Mouse (Mus musculus): ENCODE results near the gene Dnajc9. TPM values are rescaled to one million over a fixed set of nuclear protein-coding genes. Genes with fewer than 3 reads are reported as not detected.

Gene Dnajc9
- total and polyA plus RNA-seq, 2 experiments from 2014 or later, result 47.8 to 98.7 TPM

DNA sequence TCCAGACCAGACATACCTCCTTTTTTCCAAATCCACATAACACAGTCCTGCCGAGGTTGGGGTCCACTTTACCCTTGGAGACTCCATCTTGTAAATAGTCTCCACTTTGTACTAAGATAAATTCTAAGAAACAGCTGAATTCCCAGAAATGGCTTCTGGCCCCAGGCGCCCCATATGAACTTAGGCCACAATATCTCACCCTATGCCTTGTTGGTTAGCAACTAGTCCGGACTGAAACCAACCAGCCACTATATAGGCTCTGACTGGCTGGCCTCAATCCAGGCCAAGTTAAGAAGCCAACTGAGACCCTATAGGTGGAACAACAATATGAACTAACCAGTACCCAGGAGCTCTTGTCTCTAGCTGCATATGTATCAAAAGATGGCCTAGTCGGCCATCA, 3.6 kb upstream of the Dnajc9 start:
- DNase-seq (ENCODE audit: low spot score), result no peak
- peak overlapping the region; percentile 43 for H3K4me2 ChIP-seq (ENCODE audit: low read depth, low read length, poor library complexity, severe bottlenecking)
- peaks cover 4% of the 10 kb centered on the region; the same call in 1 of the 2 replicates for H3K36me3 ChIP-seq (ENCODE audit: insufficient read depth, low read length)
- TF ChIP-seq CTCF (IDR thresholded peaks at IDR 0.05), result no peak
- ATAC-seq (ENCODE audit: low FRiP score), result no peak
- no peaks in the 10 kb centered on the region for H3K27me3 ChIP-seq (ENCODE audit: insufficient read depth, low read length)
- WGBS, result 88% methylated on average over 3 of the region's 4 CpGs
- no peak overlapping the region for H3K27ac ChIP-seq (ENCODE audit: low read depth, low read length)
- peaks cover 6% of the 10 kb centered on the region for H3K4me1 ChIP-seq (ENCODE audit: insufficient read depth, low read length)
- no peaks in the 10 kb centered on the region for H3K9me3 ChIP-seq (ENCODE audit: low read length)
- no peak overlapping the region for H3K9ac ChIP-seq (replicated peaks; ENCODE audit: low read length, poor library complexity, severe bottlenecking)
- no peak overlapping the region; the same call in 1 of the 2 replicates for H3K4me3 ChIP-seq (ENCODE audit: low read depth, low read length)

DNA sequence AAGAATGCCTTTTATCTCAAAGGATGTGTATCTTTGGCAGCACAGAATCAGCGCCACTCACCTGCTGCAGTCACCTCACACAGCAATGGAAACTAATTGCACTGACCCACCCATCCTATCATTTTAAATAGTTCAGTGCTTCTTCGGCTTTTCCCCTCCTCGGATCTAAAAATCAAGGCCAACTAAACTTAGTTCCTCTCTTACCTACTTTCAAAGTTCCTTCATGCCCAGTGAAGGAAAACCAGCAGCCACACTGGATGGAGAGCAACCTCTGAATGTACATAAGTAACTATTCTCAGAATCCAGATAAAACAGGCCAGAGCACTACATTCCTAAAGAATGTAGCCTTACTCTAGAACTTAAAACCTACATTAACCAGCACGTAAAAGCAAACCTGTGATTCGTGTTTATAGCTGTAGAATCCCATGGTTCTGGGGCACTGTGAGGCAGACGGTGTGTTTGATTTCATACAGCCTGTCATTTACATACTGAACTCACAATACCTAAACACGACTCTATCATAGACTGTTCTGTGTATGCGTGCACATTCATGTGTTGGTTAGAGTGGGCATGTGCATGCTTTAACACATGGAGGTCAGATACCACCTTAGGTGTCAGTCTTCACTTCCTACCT, 853 bp upstream of the Dnajc9 start:
- Histone ChIP-seq H3K36me3 (ENCODE audit: insufficient read depth, low read length) (peaks cover 12% of the 10 kb centered on the region), H3K4me2 (ENCODE audit: low read depth, low read length, poor library complexity, severe bottlenecking) (peak overlapping the region; percentile 59), H3K4me1 (ENCODE audit: insufficient read depth, low read length) (peaks cover 10% of the 10 kb centered on the region), H3K9ac (replicated peaks; ENCODE audit: low read length, poor library complexity, severe bottlenecking) (peak overlapping the region; percentile 71; the same call in 1 of the 2 replicates), H3K4me3 (ENCODE audit: low read depth, low read length) (peak overlapping the region; percentile 65; the same call in 1 of the 2 replicates), H3K27me3 (ENCODE audit: insufficient read depth, low read length) (no peaks in the 10 kb centered on the region), H3K9me3 (ENCODE audit: low read length) (no peaks in the 10 kb centered on the region), H3K27ac (ENCODE audit: low read depth, low read length) (peak overlapping the region; percentile 77)
- no peak for DNase-seq (ENCODE audit: low spot score)
- no peak for TF ChIP-seq CTCF (IDR thresholded peaks at IDR 0.05)
- ATAC-seq (ENCODE audit: low FRiP score), result no peak
- WGBS, result 88% methylated on average over 8 of the region's 8 CpGs

DNA sequence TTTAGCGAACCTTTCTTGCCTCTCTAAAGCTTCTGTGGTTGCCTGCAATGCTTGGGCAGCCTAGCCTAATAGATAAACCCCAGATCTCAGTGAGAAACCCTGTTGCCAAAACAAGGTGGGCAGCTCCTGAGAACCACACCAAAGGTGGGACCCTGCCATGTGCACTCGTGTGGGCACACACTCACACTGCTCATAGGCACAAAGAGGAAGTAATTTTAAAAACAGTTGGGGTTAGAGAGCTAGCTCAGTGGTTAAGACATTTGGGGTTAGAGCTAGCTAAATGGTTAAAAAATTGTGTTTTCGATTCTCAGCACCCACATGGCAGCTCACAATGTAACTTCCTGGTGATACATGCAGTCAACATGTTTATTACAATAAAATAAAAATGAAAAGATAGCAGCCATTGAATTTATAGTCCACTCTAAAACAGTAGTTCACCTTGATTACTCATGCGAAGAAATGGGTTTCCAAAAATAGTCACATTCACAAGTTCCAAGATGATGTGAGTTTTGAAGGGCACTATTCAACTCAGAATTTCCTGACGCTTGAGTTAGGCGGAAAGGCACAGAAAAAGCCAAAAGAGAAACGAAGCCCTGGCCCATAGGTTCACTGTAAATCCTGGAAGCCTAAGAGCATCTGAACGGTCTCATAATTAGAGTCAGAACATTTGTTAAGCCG, 8.8 kb downstream of the Dnajc9 start:
- Histone ChIP-seq H3K27me3 (ENCODE audit: insufficient read depth, low read length) (no peaks in the 10 kb centered on the region), H3K4me3 (ENCODE audit: low read depth, low read length) (no peak overlapping the region), H3K36me3 (ENCODE audit: insufficient read depth, low read length) (peaks cover 33% of the 10 kb centered on the region), H3K9ac (replicated peaks; ENCODE audit: low read length, poor library complexity, severe bottlenecking) (no peak overlapping the region), H3K9me3 (ENCODE audit: low read length) (no peaks in the 10 kb centered on the region), H3K4me1 (ENCODE audit: insufficient read depth, low read length) (no peaks in the 10 kb centered on the region), H3K4me2 (ENCODE audit: low read depth, low read length, poor library complexity, severe bottlenecking) (no peak overlapping the region), H3K27ac (ENCODE audit: low read depth, low read length) (no peak overlapping the region)
- ATAC-seq (ENCODE audit: low FRiP score), result no peak
- no peak for DNase-seq (ENCODE audit: low spot score)
- 91% methylated on average over 9 of the region's 9 CpGs for WGBS
- no peak for TF ChIP-seq CTCF (IDR thresholded peaks at IDR 0.05)

DNA sequence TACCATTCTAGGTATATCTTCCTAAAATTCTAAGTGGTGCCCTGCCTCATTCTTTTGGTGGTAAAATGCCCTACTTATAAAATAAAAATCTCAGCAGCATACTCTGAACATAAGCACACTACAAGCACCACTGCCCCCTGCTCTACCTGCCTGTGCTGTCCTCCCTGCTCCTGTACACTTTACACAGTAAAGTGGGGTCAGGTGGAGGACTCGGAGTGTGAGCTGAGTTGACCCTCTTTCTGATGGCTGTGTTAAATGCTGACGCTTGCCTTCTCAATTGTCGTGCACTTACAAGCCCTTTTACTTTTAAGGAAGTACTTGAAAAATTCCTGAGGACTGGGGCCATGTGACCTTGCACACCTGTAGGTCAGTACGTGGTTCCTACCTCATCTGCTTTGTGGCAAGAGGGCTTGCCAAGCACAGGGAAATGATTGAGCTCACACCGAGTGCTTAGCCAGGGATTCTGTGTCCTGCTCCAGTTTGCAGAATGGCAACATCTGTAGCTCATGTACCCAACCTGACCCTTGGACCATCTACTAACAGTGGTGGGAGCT, 9.5 kb downstream of the Dnajc9 start:
- H3K27ac ChIP-seq (ENCODE audit: low read depth, low read length), result no peak overlapping the region
- H3K4me1 ChIP-seq (ENCODE audit: insufficient read depth, low read length), result no peaks in the 10 kb centered on the region
- no peak for ATAC-seq (ENCODE audit: low FRiP score)
- no peaks in the 10 kb centered on the region for H3K9me3 ChIP-seq (ENCODE audit: low read length)
- no peak overlapping the region for H3K4me3 ChIP-seq (ENCODE audit: low read depth, low read length)
- H3K4me2 ChIP-seq (ENCODE audit: low read depth, low read length, poor library complexity, severe bottlenecking), result no peak overlapping the region
- DNase-seq (ENCODE audit: low spot score), result no peak
- H3K9ac ChIP-seq (replicated peaks; ENCODE audit: low read length, poor library complexity, severe bottlenecking), result no peak overlapping the region
- H3K36me3 ChIP-seq (ENCODE audit: insufficient read depth, low read length), result peaks cover 32% of the 10 kb centered on the region
- no peak for TF ChIP-seq CTCF (IDR thresholded peaks at IDR 0.05)
- no peaks in the 10 kb centered on the region for H3K27me3 ChIP-seq (ENCODE audit: insufficient read depth, low read length)
- 93% methylated on average over 5 of the region's 5 CpGs for WGBS

DNA sequence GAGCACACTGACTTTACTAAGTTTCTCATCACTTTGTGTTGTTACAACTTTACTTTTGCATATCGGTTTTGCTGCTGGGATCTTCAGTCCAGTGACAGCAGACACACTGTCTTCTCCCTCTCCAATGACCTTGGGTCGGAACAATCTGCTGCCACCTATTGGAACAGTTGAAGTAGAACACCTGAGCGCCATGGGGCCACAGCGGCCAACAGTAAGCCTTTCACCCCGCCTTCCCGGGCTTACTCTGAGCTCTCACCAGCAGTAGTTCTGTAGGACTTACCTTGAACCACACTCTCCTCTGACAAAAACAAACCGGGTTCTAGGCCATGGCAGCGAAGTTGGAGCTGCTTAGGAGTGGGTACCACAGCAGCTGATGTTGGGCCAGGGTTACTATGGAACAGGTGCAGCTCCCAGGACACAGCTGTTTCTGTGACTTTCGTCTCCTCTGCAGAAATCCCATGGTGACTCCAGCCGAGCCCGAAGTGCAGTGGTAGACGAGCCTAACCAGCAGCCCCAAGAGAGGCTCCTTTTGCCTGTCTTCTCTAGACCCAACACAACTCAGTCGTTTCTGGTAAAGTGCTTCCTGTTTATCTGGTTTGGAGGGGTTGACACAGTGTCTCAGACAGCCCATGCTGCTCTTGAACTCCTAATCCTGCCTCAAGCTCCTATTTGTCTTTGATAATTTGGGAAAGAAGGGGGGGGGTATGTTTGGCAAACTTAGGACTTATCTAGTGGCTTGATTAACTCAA, 10.2 kb downstream of the Dnajc9 start:
- H3K36me3 ChIP-seq (ENCODE audit: insufficient read depth, low read length), result peaks cover 33% of the 10 kb centered on the region
- no peak overlapping the region for H3K4me3 ChIP-seq (ENCODE audit: low read depth, low read length)
- ATAC-seq (ENCODE audit: low FRiP score) (peak; percentile 47; the same call in 1 of the 2 replicates), DNase-seq (ENCODE audit: low spot score) (peak; percentile 59)
- WGBS, result 42% methylated on average over 13 of the region's 13 CpGs
- no peaks in the 10 kb centered on the region for H3K27me3 ChIP-seq (ENCODE audit: insufficient read depth, low read length)
- H3K9ac ChIP-seq (replicated peaks; ENCODE audit: low read length, poor library complexity, severe bottlenecking), result no peak overlapping the region
- no peak overlapping the region for H3K27ac ChIP-seq (ENCODE audit: low read depth, low read length)
- H3K4me1 ChIP-seq (ENCODE audit: insufficient read depth, low read length), result no peaks in the 10 kb centered on the region
- no peaks in the 10 kb centered on the region for H3K9me3 ChIP-seq (ENCODE audit: low read length)
- no peak overlapping the region for H3K4me2 ChIP-seq (ENCODE audit: low read depth, low read length, poor library complexity, severe bottlenecking)
- TF ChIP-seq CTCF (IDR thresholded peaks at IDR 0.05), result peak; percentile 70

All from midbrain, postnatal 0 days (tissue).